Mouse (Mus musculus) MEL (cell line): ENCODE measurements at regions not wholly inside any gene's neighbourhood (a gene's known extent, or its start where the extent isn't known, plus 50 kb on each side); places are given as distances from the start of the nearest gene placed in this dataset.
"Not testable (repeated sequence)": the region's sequence is repeated elsewhere in the genome, so short reads cannot be mapped to it uniquely, and the experiment has no call there.

Experiments
- DNase-seq: peaks from one replicate; pipeline ENCODE4 v3.0.0; 2011; ENCODE audit warnings: low read depth, low spot score
- H3K27ac ChIP-seq: 2 replicates; pipeline ENCODE4 v1.5.1; 2012; ENCODE audit warnings: low read depth, mild to moderate bottlenecking, control low read depth, low read length, moderate library complexity; ENCODE audit not compliant: control insufficient read depth
- H3K27me3 ChIP-seq, 2 experiments: fragments of 150-350 bp in 1 of 2; sonication (generic) in 1 of 2; 2 replicates each; pipeline ENCODE4 v1.6.1; 2012; ENCODE audit warnings: low read length in 2 of 2, mild to moderate bottlenecking in 2 of 2, improper control_type of control experiment in 1 of 2, moderate library complexity in 1 of 2; ENCODE audit not compliant: insufficient read depth in 2 of 2, control insufficient read depth in 1 of 2
- H3K36me3 ChIP-seq, 2 experiments: 2 replicates each; pipeline ENCODE4 v1.6.1; 2012 to 2014; ENCODE audit warnings: low read length in 2 of 2, improper control_type of control experiment in 1 of 2, inconsistent platforms in 1 of 2, mild to moderate bottlenecking in 1 of 2; ENCODE audit not compliant: insufficient read depth in 2 of 2, control insufficient read depth in 1 of 2
- H3K4me1 ChIP-seq, 2 experiments: fragments of 150-350 bp in 1 of 2; sonication (generic) in 1 of 2; 2 replicates each; pipeline ENCODE4 v1.6.1; 2012; ENCODE audit warnings: low read length in 2 of 2, improper control_type of control experiment in 1 of 2, mild to moderate bottlenecking in 1 of 2; ENCODE audit not compliant: insufficient read depth in 2 of 2, control insufficient read depth in 1 of 2
- H3K4me3 ChIP-seq, 2 experiments: fragments of 150-350 bp in 1 of 2; sonication (generic) in 1 of 2; 2 replicates each; pipeline ENCODE4 v1.5.1; 2012; ENCODE audit warnings: low read depth in 2 of 2, low read length in 2 of 2, mild to moderate bottlenecking in 2 of 2, moderate library complexity in 2 of 2, control low read depth in 1 of 2, improper control_type of control experiment in 1 of 2; ENCODE audit not compliant: control insufficient read depth in 1 of 2, insufficient read depth in 1 of 2
- H3K79me2 ChIP-seq: 2 replicates; pipeline ENCODE4 v1.6.1; 2012; ENCODE audit warnings: mild to moderate bottlenecking, low read length, moderate library complexity; ENCODE audit not compliant: control insufficient read depth, poor library complexity, insufficient read depth
- H3K9ac ChIP-seq: 2 replicates; pipeline ENCODE4 v1.6.1; 2012; ENCODE audit warnings: low read depth, mild to moderate bottlenecking, control low read depth, low read length, moderate library complexity; ENCODE audit not compliant: control insufficient read depth, poor library complexity, severe bottlenecking
- H3K9me3 ChIP-seq: fragments of 150-350 bp; sonication (generic); replicated peaks from 2 replicates; pipeline ENCODE4 v1.6.1; 2012; ENCODE audit warnings: mild to moderate bottlenecking, low read length, improper control_type of control experiment, moderate library complexity; ENCODE audit not compliant: insufficient read depth
- CTCF ChIP-seq, 3 experiments: IDR thresholded peaks in 2 of 3; conservative IDR thresholded peaks in 1 of 3; 2 replicates each; pipeline ENCODE4 v1.5.1; 2011 to 2012; ENCODE audit warnings: low read length in 3 of 3, low read depth in 2 of 3, mild to moderate bottlenecking in 2 of 3, improper control_type of control experiment in 1 of 3, inconsistent platforms in 1 of 3, mixed read lengths in 1 of 3, moderate library complexity in 1 of 3; ENCODE audit not compliant: control insufficient read depth in 1 of 3, insufficient read depth in 1 of 3, poor library complexity in 1 of 3, severe bottlenecking in 1 of 3
- RAD21 ChIP-seq: IDR thresholded peaks from 2 replicates; pipeline ENCODE4 v1.6.1; 2011; ENCODE audit warnings: mild to moderate bottlenecking, low read depth, low read length, improper control_type of control experiment

DNA sequence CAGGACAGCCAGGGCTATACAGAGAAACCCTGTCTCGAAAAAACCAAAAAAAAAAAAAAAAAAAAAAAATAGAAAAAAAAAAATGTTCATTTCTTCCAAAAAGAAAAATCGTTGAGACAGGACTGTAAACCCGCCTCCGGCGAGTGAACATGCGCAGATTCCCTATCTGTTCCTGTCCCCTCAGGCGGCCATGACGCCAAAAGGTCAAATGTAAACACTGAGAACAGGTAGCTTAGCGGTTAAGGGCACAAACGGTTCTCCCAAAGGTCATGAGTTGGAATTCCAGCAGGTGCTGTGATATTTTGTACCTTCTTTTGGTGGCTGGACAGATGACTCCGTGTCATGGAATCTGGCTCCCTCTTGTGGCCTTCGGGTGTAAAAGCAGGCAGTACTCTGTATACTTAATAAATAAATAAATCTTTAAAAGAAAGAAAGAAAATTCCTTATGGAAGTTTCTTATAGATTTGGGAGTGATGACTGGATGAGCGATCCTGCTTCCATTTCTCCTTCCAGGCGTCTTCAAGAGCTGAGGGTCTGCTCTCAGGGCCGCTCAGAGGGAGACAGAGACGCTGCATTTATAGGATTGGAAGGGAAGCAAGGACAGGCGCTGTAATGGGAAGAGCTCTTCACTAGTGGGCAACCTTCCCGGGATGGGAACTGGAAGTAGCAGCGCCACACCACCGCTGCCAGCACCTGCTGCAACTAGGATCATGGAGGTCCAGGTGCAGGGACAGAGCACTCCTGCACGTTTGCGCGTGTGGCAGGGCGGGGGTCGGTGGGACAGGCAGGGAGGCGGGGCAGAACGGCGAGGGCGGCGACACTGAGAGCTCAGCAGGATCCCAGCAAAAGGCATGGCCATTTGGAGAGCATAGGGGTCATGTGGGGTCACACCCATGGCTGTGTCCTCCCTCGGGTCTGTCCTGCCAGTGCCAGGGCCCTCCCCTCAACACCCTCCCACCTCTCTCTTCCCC lies 189.2 kb upstream of the Gm10767 start:
- H3K79me2 ChIP-seq, H3K27me3 ChIP-seq, H3K36me3 ChIP-seq, H3K9ac ChIP-seq, H3K9me3 ChIP-seq, H3K4me3 ChIP-seq, H3K4me1 ChIP-seq, H3K27ac ChIP-seq: not testable (repeated sequence)
- TF ChIP-seq RAD21 (peak; percentile 9), CTCF (IDR thresholded peaks at IDR 0.05 in 2 of 3, conservative IDR thresholded peaks at IDR 0.05 in 1 of 3; ENCODE audit: control insufficient read depth in 1 of 3, insufficient read depth in 1 of 3, low read depth in 2 of 3, low read length in 3 of 3, poor library complexity in 1 of 3, severe bottlenecking in 1 of 3) (peak in 1 of 3 experiments; percentile 35; a peak in 2 of 6 replicates)
- DNase-seq = peak; percentile 20

DNA sequence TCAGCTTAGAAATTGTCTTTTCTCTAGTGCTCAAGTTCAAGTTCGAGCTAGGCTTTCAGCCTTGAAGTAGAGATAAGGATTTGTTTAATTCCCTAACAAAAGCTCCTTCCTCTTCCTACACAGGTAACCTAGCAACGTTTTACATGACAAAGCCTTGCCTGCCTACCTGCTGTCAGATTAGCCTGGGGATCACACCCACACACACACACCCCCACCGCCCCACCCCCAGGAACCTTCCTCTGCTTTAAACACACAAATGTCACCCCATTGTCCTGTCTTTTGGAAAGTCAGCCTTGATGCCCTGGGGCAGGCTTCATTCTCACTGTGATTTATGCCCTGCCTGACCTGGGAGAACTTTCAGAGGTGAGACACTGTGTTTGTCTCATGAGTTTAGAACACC lies 193.7 kb upstream of the Gm10767 start:
- not testable (repeated sequence) for H3K27ac ChIP-seq, H3K9ac ChIP-seq, H3K4me1 ChIP-seq, H3K79me2 ChIP-seq, H3K27me3 ChIP-seq, H3K36me3 ChIP-seq, H3K9me3 ChIP-seq, DNase-seq, H3K4me3 ChIP-seq

DNA sequence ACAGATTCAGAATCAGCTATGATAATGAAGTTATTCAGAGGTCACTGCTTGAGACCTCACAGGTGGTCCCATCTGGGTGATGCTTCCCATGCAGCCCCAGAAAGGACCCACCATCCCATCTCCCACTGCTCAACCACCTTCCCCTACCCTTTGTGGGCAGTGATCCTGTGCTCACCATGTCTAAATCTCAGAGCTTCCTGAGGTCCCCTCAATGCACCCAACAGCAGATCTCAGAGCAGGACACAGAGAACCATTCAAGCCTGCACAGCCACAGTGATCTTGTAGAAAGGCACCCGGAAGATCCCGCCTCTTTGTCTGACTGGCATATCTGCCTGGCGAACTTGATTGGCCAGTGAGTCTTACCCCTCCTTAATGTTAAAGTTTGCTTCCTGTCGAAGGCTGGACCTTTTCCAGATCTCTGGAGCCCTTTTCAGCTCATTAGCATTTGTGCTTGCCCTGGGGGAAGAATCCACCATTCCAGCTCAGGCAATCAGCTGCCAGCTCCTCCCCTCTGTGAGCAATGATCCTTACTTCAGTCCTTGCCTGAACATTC lies 206.7 kb upstream of the Gm10767 start:
- not testable (repeated sequence) for H3K4me3 ChIP-seq, H3K27me3 ChIP-seq, H3K36me3 ChIP-seq, H3K9me3 ChIP-seq, H3K79me2 ChIP-seq, H3K27ac ChIP-seq, H3K4me1 ChIP-seq, H3K9ac ChIP-seq, DNase-seq

DNA sequence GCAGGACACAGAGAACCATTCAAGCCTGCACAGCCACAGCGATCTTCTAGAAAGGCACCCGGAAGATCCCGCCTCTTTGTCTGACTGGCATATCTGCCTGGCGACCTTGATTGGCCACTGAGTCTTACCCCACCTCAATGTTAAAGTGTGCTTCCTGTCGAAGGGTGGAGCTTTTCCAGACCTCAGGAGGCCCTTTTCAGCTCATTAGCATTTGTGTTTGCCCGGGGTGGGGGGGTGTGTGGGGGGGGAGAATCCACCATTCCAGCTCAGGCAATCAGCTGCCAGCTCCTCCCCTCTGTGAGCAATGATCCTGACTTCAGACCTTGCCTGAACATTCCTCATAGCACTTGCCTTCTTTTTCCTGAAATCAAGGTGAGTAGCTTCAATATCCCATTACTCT lies 223.9 kb upstream of the Gm10767 start:
- H3K9ac ChIP-seq, H3K79me2 ChIP-seq, H3K27ac ChIP-seq, H3K4me3 ChIP-seq, H3K36me3 ChIP-seq, H3K4me1 ChIP-seq, H3K27me3 ChIP-seq, DNase-seq, H3K9me3 ChIP-seq: not testable (repeated sequence)

DNA sequence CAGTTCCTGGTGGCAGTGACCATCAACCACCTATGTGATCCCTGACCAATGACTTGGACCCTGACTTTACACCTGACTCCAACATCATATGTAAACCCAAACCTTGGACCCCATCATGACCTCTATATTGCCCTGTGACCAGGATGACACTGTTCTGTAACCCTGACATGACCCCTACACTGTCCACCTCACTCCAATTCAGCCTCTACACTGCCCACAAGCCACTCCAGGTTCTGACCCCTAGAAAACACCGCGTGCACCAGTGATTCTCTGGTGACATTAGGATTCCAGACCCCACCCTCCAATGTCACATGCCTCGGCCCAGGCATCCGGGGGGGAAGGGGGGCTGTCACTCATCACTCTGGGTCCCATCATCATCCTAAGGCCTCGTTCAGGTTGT lies 201.3 kb upstream of the 2410141K09Rik start:
- H3K36me3 ChIP-seq, H3K27me3 ChIP-seq, H3K79me2 ChIP-seq, H3K4me1 ChIP-seq, H3K9me3 ChIP-seq, H3K9ac ChIP-seq, H3K4me3 ChIP-seq, DNase-seq, H3K27ac ChIP-seq: not testable (repeated sequence)

DNA sequence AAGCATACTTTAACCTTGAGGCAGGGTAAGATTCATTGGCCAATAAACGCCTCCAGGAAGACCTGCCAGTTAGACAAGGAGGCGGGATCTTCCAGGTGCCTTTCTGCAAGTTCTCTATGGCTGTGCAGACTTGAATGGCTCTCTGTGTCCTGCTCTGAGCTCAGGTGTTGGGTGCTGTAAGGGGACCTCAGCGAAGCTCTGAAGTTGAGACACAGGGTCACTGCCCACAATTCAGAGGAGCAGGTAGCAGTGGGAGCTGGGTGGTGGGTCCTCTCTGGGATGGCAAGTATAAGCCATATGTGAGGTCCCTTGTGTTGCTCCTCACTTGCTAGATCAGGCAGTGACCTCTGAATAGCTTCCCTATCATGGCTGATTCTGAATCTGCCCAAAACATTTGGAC lies 184.8 kb upstream of the 2410141K09Rik start:
- H3K79me2 ChIP-seq, H3K27ac ChIP-seq, H3K9me3 ChIP-seq, H3K4me1 ChIP-seq, H3K4me3 ChIP-seq, H3K36me3 ChIP-seq, H3K27me3 ChIP-seq, H3K9ac ChIP-seq, DNase-seq: not testable (repeated sequence)

DNA sequence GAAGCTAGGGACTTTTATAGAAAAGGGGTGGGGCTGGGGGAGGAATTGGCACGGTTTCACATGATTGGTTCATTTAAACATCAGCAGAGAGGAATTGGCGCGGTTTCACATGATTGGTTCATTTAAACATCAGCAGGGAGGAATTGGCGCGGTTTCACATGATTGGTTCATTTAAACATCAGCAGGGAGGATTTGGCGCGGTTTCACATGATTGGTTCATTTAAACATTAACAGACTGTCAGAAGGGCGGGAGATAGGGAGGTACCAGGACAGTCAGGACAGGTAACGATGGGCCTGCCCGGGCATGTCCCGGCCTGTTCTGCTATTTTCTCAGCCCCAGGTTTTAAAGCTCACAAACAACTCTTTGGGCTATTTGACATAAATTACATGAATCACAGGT lies 145.1 kb upstream of the 2410141K09Rik start:
- H3K27me3 ChIP-seq, H3K9ac ChIP-seq, H3K27ac ChIP-seq, H3K79me2 ChIP-seq, H3K4me1 ChIP-seq, H3K36me3 ChIP-seq, H3K4me3 ChIP-seq, H3K9me3 ChIP-seq, DNase-seq: not testable (repeated sequence)
